Mouse (Mus musculus): ENCODE results near the gene Fam198b.

DNA sequence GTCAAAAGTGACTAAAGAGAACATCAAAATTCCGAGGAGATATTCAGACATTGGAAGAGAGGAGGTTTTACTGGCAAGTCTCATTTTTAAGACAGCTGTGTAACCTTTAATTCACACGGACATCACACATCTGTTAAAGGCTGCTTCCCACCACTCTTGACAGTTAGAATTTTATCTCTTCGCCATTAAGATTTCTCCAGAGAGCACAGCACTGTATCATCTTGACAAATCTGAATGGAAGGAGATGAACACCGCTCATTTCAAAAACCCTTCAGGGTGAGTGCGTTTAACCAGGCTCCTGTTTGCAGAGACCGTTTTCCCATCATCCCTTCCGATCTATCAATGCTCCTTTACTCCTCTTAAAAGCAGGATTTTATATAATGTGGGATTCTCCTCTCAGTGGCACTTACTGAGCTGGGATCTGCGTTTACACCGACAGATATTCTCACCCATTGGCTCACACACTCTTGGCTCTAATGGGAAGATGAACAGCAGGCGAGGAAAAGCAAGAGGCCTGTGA lies 20.0 kb downstream of the Fam198b start:
- TF ChIP-seq CTCF (IDR thresholded peaks at IDR 0.05; ENCODE audit: low read depth) (no peak), EP300 (IDR thresholded peaks at IDR 0.05; ENCODE audit: low read depth) (no peak)

Data from liver, postnatal 0 days (tissue).